Mouse (Mus musculus) heart, adult 2 months (tissue): ENCODE data around the gene Gm20388.

ENCODE experiments used
- CTCF ChIP-seq: fragments of 200-600 bp; IDR thresholded peaks from 2 replicates; pipeline ENCODE4 v1.8.1; 2022; ENCODE audit warnings: antibody characterized with exemption, mild to moderate bottlenecking, moderate library complexity
- POLR2A ChIP-seq: fragments of 200-500 bp; IDR thresholded peaks from 2 replicates; pipeline ENCODE4 v1.6.1; 2011; ENCODE audit warnings: mild to moderate bottlenecking, low read depth, low read length, control low read depth; ENCODE audit not compliant: insufficient read depth

GRCm38 (mm10) chr8:123342911-123343310 is 3432.3 kb downstream of the Gm20388 start:
- TF ChIP-seq CTCF (no peak), POLR2A (no peak)
